In genomic region chr1:39762025-39762370, GRCm38 (mm10) we compare ENCODE assay signal across 8 mouse cellular contexts. TPM values are rescaled to one million over a fixed set of nuclear protein-coding genes. Genes with fewer than 3 reads are reported as not detected.
DNase-seq lines count a peak whose midpoint lies in the region; ATAC-seq lines count a peak whose summit lies in the region.

No protein-coding gene starts in this region.

- H3K4me3 ChIP-seq in hindbrain, embryonic 15.5 days: no peak overlapping the region

- peak overlapping the region; percentile 32 for H3K4me2 ChIP-seq in hindbrain, embryonic 15.5 days

- no peaks in the 10 kb centered on the region for H3K9me3 ChIP-seq in hindbrain, embryonic 15.5 days

- ATAC-seq in hindbrain, embryonic 15.5 days (ENCODE audit: low FRiP score, low read depth): peak; percentile 68; the same call in 1 of the 2 replicates

- DNase-seq in NIH3T3 (ENCODE audit: low read depth): peak; percentile 97
- peak; percentile 27 to 34 for DNase-seq in cerebellum, postnatal 36 days
- DNase-seq in gastrocnemius, adult 8-10 months (ENCODE audit: low spot score in 2 of 2): peak; percentile 52 to 69
- peak; percentile 55 to 63 for DNase-seq in layer of hippocampus, postnatal 36 days
- DNase-seq in lung, postnatal 10 days: peak; percentile 93
- DNase-seq in ovary, postnatal 14 days (ENCODE audit: low spot score): peak; percentile 52
- DNase-seq in urinary bladder, adult 2 months (ENCODE audit: low spot score): peak; percentile 39

- WGBS in hindbrain, embryonic 15.5 days: 2% methylated on average over 10 of the region's 10 CpGs

- no peaks in the 10 kb centered on the region for H3K36me3 ChIP-seq in hindbrain, embryonic 15.5 days

- no peak overlapping the region for H3K9ac ChIP-seq in hindbrain, embryonic 15.5 days

- H3K4me1 ChIP-seq in hindbrain, embryonic 15.5 days (replicated peaks): peaks cover 17% of the 10 kb centered on the region

- H3K27me3 ChIP-seq in hindbrain, embryonic 15.5 days: no peaks in the 10 kb centered on the region

- peak overlapping the region; percentile 71 for H3K27ac ChIP-seq in hindbrain, embryonic 15.5 days (replicated peaks)

RNA-seq across cellular contexts. Expression of gene Rfx8, which starts 41.2 kb away (rescaled TPM):
- not detected for total RNA-seq in gastrocnemius, adult 8-10 months (2022)
- polyA plus RNA-seq in hindbrain, embryonic 15.5 days (2015; fragmentation: Nextera tagmentation; extraction: Ambion mirVana): 0.13 and 0.35 TPM in 2 replicates
- total RNA-seq in layer of hippocampus, postnatal 36 days (2021): under 1 TPM in 1 of 2 experiments, not detected in 1; 0.32 TPM
- polyA plus RNA-seq in urinary bladder, adult 2 months (2012; rRNA removed): 0.10 and 0.23 TPM in 2 replicates

RNA-seq across cellular contexts. Expression of gene Gm3646, which starts 43.1 kb away (rescaled TPM):
- not detected for total RNA-seq in gastrocnemius, adult 8-10 months (2022)
- polyA plus RNA-seq in hindbrain, embryonic 15.5 days (2015; fragmentation: Nextera tagmentation; extraction: Ambion mirVana): not detected in 2 replicates
- not detected for total RNA-seq in layer of hippocampus, postnatal 36 days (2021)
- polyA plus RNA-seq in urinary bladder, adult 2 months (2012; rRNA removed): not detected in 2 replicates

Comparison
In these comparisons a context has a peak if more than half of its experiments do, and no peak if none do; other contexts are left out.
1. DNase-seq: peak in every context shown above with its lines; median percentile 97 in NIH3T3; 93 in lung, postnatal 10 days; 60 in gastrocnemius, adult 8-10 months; 59 in layer of hippocampus, postnatal 36 days; 52 in ovary, postnatal 14 days; 39 in urinary bladder, adult 2 months; 30 in cerebellum, postnatal 36 days.